Mouse (Mus musculus): ENCODE data around the gene 1700018G05Rik. TPM values are rescaled to one million over a fixed set of nuclear protein-coding genes. Genes with fewer than 3 reads are reported as not detected.
A peak's percentile ranks its signal among the peaks of the same experiment; 100 is the strongest.
"Not testable (repeated sequence)": the region's sequence is repeated elsewhere in the genome, so short reads cannot be mapped to it uniquely, and the experiment has no call there.

Gene 1700018G05Rik
- not detected in 2 replicates for polyA plus RNA-seq (2015; fragmentation: Nextera tagmentation; extraction: Ambion mirVana)

GRCm38 (mm10) chrX:102928072-102928471, at the start of gene 1700018G05Rik:
Gene 1700018G05Rik, plus strand, starts transcription at chrX:102928372.
- not testable (repeated sequence) for H3K4me1 ChIP-seq (replicated peaks; ENCODE audit: control insufficient read depth, insufficient read depth, low read length); H3K27ac ChIP-seq (ENCODE audit: low read depth, low read length); H3K27me3 ChIP-seq (replicated peaks; ENCODE audit: control insufficient read depth, insufficient read depth, low read length); ATAC-seq; H3K4me2 ChIP-seq (replicated peaks; ENCODE audit: low read depth); H3K36me3 ChIP-seq (ENCODE audit: control insufficient read depth, insufficient read depth); H3K9ac ChIP-seq (ENCODE audit: low read depth, low read length); H3K9me3 ChIP-seq (ENCODE audit: control insufficient read depth); H3K4me3 ChIP-seq (ENCODE audit: low read depth, low read length)
- WGBS: 91% methylated on average over 6 of the region's 6 CpGs

- H3K27ac ChIP-seq (ENCODE audit: low read depth, low read length); H3K27me3 ChIP-seq (replicated peaks; ENCODE audit: control insufficient read depth, insufficient read depth, low read length); H3K36me3 ChIP-seq (ENCODE audit: control insufficient read depth, insufficient read depth); H3K4me1 ChIP-seq (replicated peaks; ENCODE audit: control insufficient read depth, insufficient read depth, low read length); H3K4me3 ChIP-seq (ENCODE audit: low read depth, low read length); H3K9ac ChIP-seq (ENCODE audit: low read depth, low read length); ATAC-seq; H3K9me3 ChIP-seq (ENCODE audit: control insufficient read depth); H3K4me2 ChIP-seq (replicated peaks; ENCODE audit: low read depth): not testable (repeated sequence)
- 85% methylated on average over 6 of the region's 9 CpGs for WGBS
These were observed 19.6 kb upstream of the 1700018G05Rik start, which contains the start of the genes Dmrtc1a and 1700011M02Rik for GRCm38 (mm10) chrX:102908587-102908986. Gene Dmrtc1a, minus strand, starts transcription at chrX:102908687. Gene 1700011M02Rik, plus strand, starts transcription at chrX:102908905.

DNA sequence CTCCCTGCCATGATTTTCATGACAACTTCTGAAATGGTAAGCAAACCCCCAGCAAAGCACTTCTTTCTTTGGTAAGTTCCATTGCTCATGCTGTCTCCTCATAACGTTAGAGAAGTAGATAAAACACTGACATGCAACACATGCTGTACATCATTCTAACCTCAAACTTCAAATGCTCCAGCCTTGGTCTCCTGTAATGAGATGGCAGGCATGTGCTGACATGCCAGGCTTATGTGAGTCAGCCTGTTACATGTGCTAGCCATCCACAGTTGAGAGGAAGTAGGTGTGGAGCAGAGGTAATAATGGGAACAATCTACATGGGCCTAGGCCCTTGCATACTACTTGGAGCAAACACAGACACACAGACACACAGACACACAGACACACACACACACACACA, 13.3 kb upstream of the 1700018G05Rik start:
- H3K4me2 ChIP-seq (replicated peaks; ENCODE audit: low read depth): not testable (repeated sequence)
- 76% methylated on average over 1 of the region's 1 CpGs for WGBS

DNA sequence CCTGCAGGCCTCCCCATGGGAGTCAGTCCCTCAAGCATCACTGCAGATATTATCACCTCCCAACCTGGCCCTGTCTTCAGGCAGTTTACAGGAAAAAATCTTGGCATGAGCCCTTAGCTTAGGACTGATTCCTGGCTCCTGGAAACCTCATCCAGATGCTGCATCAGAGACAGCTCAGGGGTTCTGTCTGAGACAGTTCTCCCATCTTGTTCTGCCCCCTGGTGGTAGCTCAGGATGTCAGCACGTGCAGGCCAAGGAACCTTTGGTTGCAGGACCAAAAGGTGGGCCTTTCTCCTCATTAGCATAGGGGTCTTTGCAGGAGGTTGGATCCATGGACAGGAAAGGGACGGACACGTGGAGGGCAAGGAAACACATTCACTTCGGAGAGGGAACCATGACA, 1.5 kb upstream of the 1700018G05Rik start:
- not testable (repeated sequence) for H3K4me3 ChIP-seq (ENCODE audit: low read depth, low read length)

More for the DNA sequence above, 13.3 kb upstream of the 1700018G05Rik start:
- H3K9ac ChIP-seq (ENCODE audit: low read depth, low read length); H3K27ac ChIP-seq (ENCODE audit: low read depth, low read length); H3K4me3 ChIP-seq (ENCODE audit: low read depth, low read length); H3K9me3 ChIP-seq (ENCODE audit: control insufficient read depth); H3K36me3 ChIP-seq (ENCODE audit: control insufficient read depth, insufficient read depth); ATAC-seq; H3K4me1 ChIP-seq (replicated peaks; ENCODE audit: control insufficient read depth, insufficient read depth, low read length); H3K27me3 ChIP-seq (replicated peaks; ENCODE audit: control insufficient read depth, insufficient read depth, low read length): not testable (repeated sequence)

GRCm38 (mm10) chrX:102932992-102933570, 4.9 kb downstream of the 1700018G05Rik start:
- WGBS: 53% methylated on average over 12 of the region's 12 CpGs
- Histone ChIP-seq H3K9me3 (ENCODE audit: control insufficient read depth) (no peaks in the 10 kb centered on the region), H3K27me3 (replicated peaks; ENCODE audit: control insufficient read depth, insufficient read depth, low read length) (0 out of 2 replicates have a peak, but pooled peaks cover 3% of the 10 kb centered on the region), H3K27ac (ENCODE audit: low read depth, low read length) (no peak overlapping the region), H3K4me2 (replicated peaks; ENCODE audit: low read depth) (peak overlapping the region; percentile 81), H3K4me1 (replicated peaks; ENCODE audit: control insufficient read depth, insufficient read depth, low read length) (no peaks in the 10 kb centered on the region), H3K9ac (ENCODE audit: low read depth, low read length) (peak overlapping the region; percentile 40; the same call in 1 of the 2 replicates), H3K36me3 (ENCODE audit: control insufficient read depth, insufficient read depth) (no peaks in the 10 kb centered on the region), H3K4me3 (ENCODE audit: low read depth, low read length) (peak overlapping the region; percentile 43)
- no peak for TF ChIP-seq CTCF (IDR thresholded peaks at IDR 0.05; ENCODE audit: low read depth)
- ATAC-seq: no peak

More for the DNA sequence above, 1.5 kb upstream of the 1700018G05Rik start:
- not testable (repeated sequence) for H3K4me1 ChIP-seq (replicated peaks; ENCODE audit: control insufficient read depth, insufficient read depth, low read length); H3K9me3 ChIP-seq (ENCODE audit: control insufficient read depth); H3K4me2 ChIP-seq (replicated peaks; ENCODE audit: low read depth); H3K9ac ChIP-seq (ENCODE audit: low read depth, low read length); H3K27ac ChIP-seq (ENCODE audit: low read depth, low read length); ATAC-seq; H3K36me3 ChIP-seq (ENCODE audit: control insufficient read depth, insufficient read depth); H3K27me3 ChIP-seq (replicated peaks; ENCODE audit: control insufficient read depth, insufficient read depth, low read length)
- 36% methylated on average over 4 of the region's 4 CpGs for WGBS
- peak; percentile 61 for TF ChIP-seq CTCF (IDR thresholded peaks at IDR 0.05; ENCODE audit: low read depth)

GRCm38 (mm10) chrX:102933571-102934394, 5.6 kb downstream of the 1700018G05Rik start:
- H3K27me3 ChIP-seq (replicated peaks; ENCODE audit: control insufficient read depth, insufficient read depth, low read length): 0 out of 2 replicates have a peak, but pooled peaks cover 3% of the 10 kb centered on the region
- H3K9ac ChIP-seq (ENCODE audit: low read depth, low read length): peak overlapping the region; percentile 40
- H3K9me3 ChIP-seq (ENCODE audit: control insufficient read depth): no peaks in the 10 kb centered on the region
- TF ChIP-seq CTCF (IDR thresholded peaks at IDR 0.05; ENCODE audit: low read depth): peak; percentile 73
- H3K27ac ChIP-seq (ENCODE audit: low read depth, low read length): no peak overlapping the region
- 0 out of 2 replicates have a peak, but pooled peaks have one; percentile 41 for ATAC-seq
- peak overlapping the region; percentile 43 for H3K4me3 ChIP-seq (ENCODE audit: low read depth, low read length)
- H3K4me2 ChIP-seq (replicated peaks; ENCODE audit: low read depth): peak overlapping the region; percentile 81
- no peaks in the 10 kb centered on the region for H3K4me1 ChIP-seq (replicated peaks; ENCODE audit: control insufficient read depth, insufficient read depth, low read length)
- WGBS: 23% methylated on average over 31 of the region's 68 CpGs
- no peaks in the 10 kb centered on the region for H3K36me3 ChIP-seq (ENCODE audit: control insufficient read depth, insufficient read depth)
